Mouse (Mus musculus): ENCODE measurements at regions not wholly inside any gene's neighbourhood (a gene's known extent, or its start where the extent isn't known, plus 50 kb on each side); places are given as distances from the start of the nearest gene placed in this dataset.

DNA sequence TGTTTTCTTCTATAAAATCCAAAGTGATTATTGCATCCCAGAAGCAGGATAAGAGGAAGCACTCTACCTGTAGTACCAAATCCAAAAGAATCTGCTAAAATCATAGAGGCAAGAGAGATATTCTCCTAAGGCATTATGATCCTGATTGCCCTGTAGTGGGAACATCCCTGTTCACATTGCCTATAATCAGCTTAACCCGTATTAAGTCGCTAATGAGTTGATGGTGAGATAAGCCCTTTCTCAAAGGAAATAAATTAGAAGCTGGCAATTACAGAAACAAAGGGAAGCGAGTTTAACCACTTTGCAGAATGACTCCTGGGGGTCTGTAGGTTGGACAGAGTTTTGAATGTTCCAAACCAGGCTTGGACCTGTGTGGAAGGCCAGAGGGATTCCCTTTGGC is 190.4 kb upstream of the Gm9747 start:
- in situ Hi-C loops (cut with MboI; ENCODE audit: low sequenced_read_pairs in 2 of 2, unreplicated experiment in 2 of 2) = no loop called here
- TF ChIP-seq ZNF384 (IDR thresholded peaks at IDR 0.05; ENCODE audit: low read depth, low read length) (no peak), HCFC1 (IDR thresholded peaks at IDR 0.05; ENCODE audit: borderline replicate concordance, insufficient read depth, low read length) (no peak), ZC3H11A (IDR thresholded peaks at IDR 0.05; ENCODE audit: borderline replicate concordance, low read depth, low read length) (no peak), CHD2 (IDR thresholded peaks at IDR 0.05; ENCODE audit: low read depth, low read length) (no peak), MAFK (IDR thresholded peaks at IDR 0.05; ENCODE audit: insufficient read depth, low read depth, low read length) (no peak)
- Histone ChIP-seq H3K4me3 (ENCODE audit: insufficient read depth in 1 of 2, low read depth in 1 of 2, low read length in 2 of 2, poor library complexity in 1 of 2, severe bottlenecking in 1 of 2) (no peak overlapping the region), H3K36me3 (ENCODE audit: control insufficient read depth, insufficient read depth, low read length, poor library complexity, severe bottlenecking) (no peaks in the 10 kb centered on the region), H3K4me1 (ENCODE audit: control insufficient read depth in 2 of 2, insufficient read depth in 2 of 2, low read length in 2 of 2, poor library complexity in 1 of 2) (no peaks in the 10 kb centered on the region), H3K9me3 (ENCODE audit: control insufficient read depth, insufficient read depth, low read depth, low read length) (no peaks in the 10 kb centered on the region), H3K9ac (ENCODE audit: insufficient read depth, low read depth, low read length, poor library complexity, severe bottlenecking) (no peak overlapping the region), H3K27ac (ENCODE audit: insufficient read depth, low read depth, low read length, poor library complexity, severe bottlenecking) (no peak overlapping the region)
- DNase-seq (ENCODE audit: low read depth, low spot score) = no peak

- TF ChIP-seq ZNF384 (IDR thresholded peaks at IDR 0.05; ENCODE audit: low read depth, low read length) = no peak
- no peak for TF ChIP-seq ZC3H11A (IDR thresholded peaks at IDR 0.05; ENCODE audit: borderline replicate concordance, low read depth, low read length)
- Histone ChIP-seq H3K4me1 (ENCODE audit: control insufficient read depth in 2 of 2, insufficient read depth in 2 of 2, low read length in 2 of 2, poor library complexity in 1 of 2) (no peaks in the 10 kb centered on the region), H3K4me3 (ENCODE audit: insufficient read depth in 1 of 2, low read depth in 1 of 2, low read length in 2 of 2, poor library complexity in 1 of 2, severe bottlenecking in 1 of 2) (no peak overlapping the region), H3K9me3 (ENCODE audit: control insufficient read depth, insufficient read depth, low read depth, low read length) (no peaks in the 10 kb centered on the region), H3K27ac (ENCODE audit: insufficient read depth, low read depth, low read length, poor library complexity, severe bottlenecking) (no peak overlapping the region), H3K36me3 (ENCODE audit: control insufficient read depth, insufficient read depth, low read length, poor library complexity, severe bottlenecking) (no peaks in the 10 kb centered on the region), H3K9ac (ENCODE audit: insufficient read depth, low read depth, low read length, poor library complexity, severe bottlenecking) (no peak overlapping the region)
- in situ Hi-C loops (cut with MboI; ENCODE audit: low sequenced_read_pairs in 2 of 2, unreplicated experiment in 2 of 2) = no loop called here
- DNase-seq (ENCODE audit: low read depth, low spot score) = no peak
These were observed 166.6 kb upstream of the Gm9747 start for GRCm38 (mm10) chr1:82066291-82066690.

GRCm38 (mm10) chr1:82068571-82068970 is 164.3 kb upstream of the Gm9747 start:
- Histone ChIP-seq H3K27ac (ENCODE audit: insufficient read depth, low read depth, low read length, poor library complexity, severe bottlenecking) (no peak overlapping the region), H3K4me3 (ENCODE audit: insufficient read depth in 1 of 2, low read depth in 1 of 2, low read length in 2 of 2, poor library complexity in 1 of 2, severe bottlenecking in 1 of 2) (no peak overlapping the region), H3K9ac (ENCODE audit: insufficient read depth, low read depth, low read length, poor library complexity, severe bottlenecking) (no peak overlapping the region), H3K4me1 (ENCODE audit: control insufficient read depth in 2 of 2, insufficient read depth in 2 of 2, low read length in 2 of 2, poor library complexity in 1 of 2) (no peaks in the 10 kb centered on the region), H3K9me3 (ENCODE audit: control insufficient read depth, insufficient read depth, low read depth, low read length) (no peaks in the 10 kb centered on the region), H3K36me3 (ENCODE audit: control insufficient read depth, insufficient read depth, low read length, poor library complexity, severe bottlenecking) (no peaks in the 10 kb centered on the region)
- in situ Hi-C loops (cut with MboI; ENCODE audit: low sequenced_read_pairs in 2 of 2, unreplicated experiment in 2 of 2) = no loop called here
- TF ChIP-seq ZC3H11A (IDR thresholded peaks at IDR 0.05; ENCODE audit: borderline replicate concordance, low read depth, low read length) (no peak), HCFC1 (IDR thresholded peaks at IDR 0.05; ENCODE audit: borderline replicate concordance, insufficient read depth, low read length) (no peak), CHD2 (IDR thresholded peaks at IDR 0.05; ENCODE audit: low read depth, low read length) (no peak), MAFK (IDR thresholded peaks at IDR 0.05; ENCODE audit: insufficient read depth, low read depth, low read length) (no peak), ZNF384 (IDR thresholded peaks at IDR 0.05; ENCODE audit: low read depth, low read length) (no peak)
- DNase-seq (ENCODE audit: low read depth, low spot score) = no peak

GRCm38 (mm10) chr1:82070181-82071109 is 162.5 kb upstream of the Gm9747 start:
- in situ Hi-C loops (cut with MboI; ENCODE audit: low sequenced_read_pairs in 2 of 2, unreplicated experiment in 2 of 2) = no loop called here
- TF ChIP-seq CHD2 (IDR thresholded peaks at IDR 0.05; ENCODE audit: low read depth, low read length) (no peak), ZNF384 (IDR thresholded peaks at IDR 0.05; ENCODE audit: low read depth, low read length) (no peak), HCFC1 (IDR thresholded peaks at IDR 0.05; ENCODE audit: borderline replicate concordance, insufficient read depth, low read length) (no peak), ZC3H11A (IDR thresholded peaks at IDR 0.05; ENCODE audit: borderline replicate concordance, low read depth, low read length) (no peak), MAFK (IDR thresholded peaks at IDR 0.05; ENCODE audit: insufficient read depth, low read depth, low read length) (no peak)
- Histone ChIP-seq H3K9ac (ENCODE audit: insufficient read depth, low read depth, low read length, poor library complexity, severe bottlenecking) (no peak overlapping the region), H3K36me3 (ENCODE audit: control insufficient read depth, insufficient read depth, low read length, poor library complexity, severe bottlenecking) (no peaks in the 10 kb centered on the region), H3K27ac (ENCODE audit: insufficient read depth, low read depth, low read length, poor library complexity, severe bottlenecking) (no peak overlapping the region), H3K4me3 (ENCODE audit: insufficient read depth in 1 of 2, low read depth in 1 of 2, low read length in 2 of 2, poor library complexity in 1 of 2, severe bottlenecking in 1 of 2) (no peak overlapping the region), H3K4me1 (ENCODE audit: control insufficient read depth in 2 of 2, insufficient read depth in 2 of 2, low read length in 2 of 2, poor library complexity in 1 of 2) (no peaks in the 10 kb centered on the region), H3K9me3 (ENCODE audit: control insufficient read depth, insufficient read depth, low read depth, low read length) (no peaks in the 10 kb centered on the region)
- DNase-seq (ENCODE audit: low read depth, low spot score) = no peak
